Mouse (Mus musculus): ENCODE results near the gene Adgrg4.

DNA sequence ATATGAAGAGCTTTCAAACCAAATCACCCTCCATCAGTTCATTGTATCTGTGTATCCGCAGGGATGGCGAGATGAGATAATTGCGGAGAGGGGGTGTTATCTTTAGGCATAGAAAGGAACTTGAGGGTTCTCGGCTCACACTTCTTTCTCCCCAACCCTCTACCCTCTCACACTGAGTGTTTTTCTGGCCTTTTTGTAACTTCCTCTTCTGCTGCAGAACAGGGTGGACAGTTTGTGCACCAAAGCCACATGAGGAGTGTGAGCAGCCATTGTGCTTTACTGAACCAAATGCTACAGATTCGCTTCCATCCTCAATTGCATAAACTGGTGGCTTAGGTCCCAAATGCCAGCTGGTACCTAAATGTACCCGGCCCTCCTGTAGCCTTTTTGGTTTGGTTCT, 34.1 kb upstream of the Adgrg4 start:
- no peak for TF ChIP-seq CTCF (IDR thresholded peaks at IDR 0.05; ENCODE audit: low read depth, low read length)
- TF ChIP-seq POLR2A (IDR thresholded peaks at IDR 0.05; ENCODE audit: borderline replicate concordance, low read depth, low read length) = no peak

Data from bone marrow macrophage, adult 2 months (primary cell).